Mouse (Mus musculus): ENCODE data around the gene Mapk8ip3.

Mapk8ip3 gene

DNA sequence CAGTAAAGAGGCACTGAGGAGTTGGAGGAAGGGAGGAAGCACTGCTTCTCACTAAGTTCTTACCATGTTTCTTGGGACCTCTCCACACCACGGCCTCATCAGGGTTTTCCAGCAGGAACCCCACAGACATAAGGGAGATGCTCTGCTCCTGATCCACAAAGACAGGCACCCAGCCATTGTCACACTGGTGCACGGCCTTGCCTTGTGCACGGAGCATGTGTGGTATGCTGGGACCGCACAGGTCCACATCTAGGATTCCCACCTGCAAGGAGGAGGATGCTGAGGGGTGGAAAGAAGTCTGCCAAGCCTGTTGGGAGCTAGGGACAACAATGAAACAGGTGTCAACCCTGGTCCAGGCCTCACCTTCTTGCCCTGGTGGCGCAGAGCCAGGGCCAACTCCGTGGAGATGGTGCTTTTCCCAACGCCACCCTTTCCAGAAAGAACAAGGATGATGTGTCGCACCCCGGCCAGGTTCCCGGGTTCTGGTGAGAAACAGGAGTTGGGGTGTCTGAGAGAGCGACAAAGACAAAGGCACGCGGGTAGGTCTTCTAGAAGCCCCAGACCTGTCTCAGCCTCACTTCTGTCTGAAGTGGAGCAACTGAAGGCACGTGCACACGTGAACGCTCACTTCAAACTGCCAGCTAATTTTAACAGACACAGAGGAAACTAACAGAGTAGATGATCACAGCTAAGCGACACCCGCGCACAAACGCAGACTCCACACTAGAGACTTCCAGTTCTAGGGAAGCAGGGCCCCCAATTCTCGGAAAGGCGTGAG lies 51.2 kb downstream of the Mapk8ip3 start:
- DNase-seq (ENCODE audit: low read depth, low spot score) = no peak

DNA sequence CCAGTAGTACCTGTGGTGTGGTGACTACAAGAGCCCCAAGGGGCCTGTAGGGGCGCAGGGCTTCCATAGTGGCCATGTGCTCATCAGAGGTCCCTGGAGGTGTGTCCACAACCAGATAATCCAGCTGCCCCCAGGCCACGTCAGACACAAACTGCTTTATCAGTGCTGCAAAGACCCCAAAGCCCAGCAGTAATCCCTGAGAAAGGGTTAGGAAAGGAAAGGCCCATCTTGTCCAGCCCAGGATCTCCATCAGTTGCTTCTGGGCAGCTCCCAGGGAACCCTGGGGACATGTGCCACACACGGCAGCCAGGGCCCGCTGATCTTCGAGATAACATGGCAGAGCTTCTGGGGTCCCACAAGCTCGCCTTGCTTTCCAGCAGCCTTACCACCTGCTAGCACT lies 52.4 kb downstream of the Mapk8ip3 start:
- DNase-seq (ENCODE audit: low read depth, low spot score) = no peak

DNA sequence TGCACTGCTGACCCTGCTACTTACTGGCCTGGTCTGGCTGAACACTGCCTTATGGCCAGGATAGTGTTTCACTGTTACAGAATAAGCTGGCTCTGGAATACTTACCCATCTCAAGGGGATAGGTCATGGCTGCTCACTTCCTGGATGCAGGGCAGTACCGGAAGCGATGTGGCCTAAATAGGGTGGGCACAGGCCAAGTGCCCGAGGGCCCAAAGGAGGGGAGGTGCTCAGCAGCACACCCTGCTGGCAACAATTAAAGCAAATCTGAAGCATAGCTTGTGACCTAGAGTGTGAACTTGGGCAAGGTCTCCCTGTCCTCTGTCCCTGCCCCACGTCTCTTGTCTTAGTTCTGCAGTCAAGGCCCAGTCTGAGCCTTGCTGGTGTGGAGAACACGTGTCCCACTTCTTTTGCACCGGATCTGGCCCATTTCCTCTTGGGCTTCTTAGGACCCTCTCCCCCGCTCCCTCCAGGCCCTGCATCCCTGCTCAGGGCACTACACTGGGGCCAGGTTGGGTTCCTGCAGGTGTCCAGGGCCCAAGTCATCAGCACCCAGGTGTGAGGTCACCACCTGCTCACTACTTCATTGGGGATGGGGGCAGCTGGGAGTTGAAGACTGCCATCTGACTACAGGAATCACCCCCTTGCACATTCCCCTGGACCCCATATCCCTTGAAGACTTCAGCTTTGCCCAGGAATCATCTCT lies 54.9 kb downstream of the Mapk8ip3 start:
- peak; percentile 83 for DNase-seq (ENCODE audit: low read depth, low spot score)

DNA sequence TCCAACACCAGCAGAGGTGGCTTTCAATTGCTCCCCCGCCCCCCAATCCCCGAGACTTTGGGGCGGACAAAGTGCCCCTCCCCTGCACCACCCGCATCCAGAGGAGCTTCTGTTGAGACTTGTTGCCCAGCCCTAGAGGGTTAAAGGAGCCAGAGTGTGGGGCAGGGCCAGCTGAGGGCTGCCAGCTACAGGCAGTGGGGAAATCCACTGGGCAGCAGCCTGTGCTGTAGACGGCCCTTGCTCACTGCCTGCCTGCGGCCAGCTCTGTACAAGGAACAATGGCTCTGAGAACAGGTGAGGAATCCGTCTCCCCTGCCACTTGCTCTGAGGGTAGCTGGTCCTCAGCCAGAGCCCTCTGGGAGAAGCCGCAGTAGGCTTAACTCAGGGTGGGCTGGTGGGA lies 58.2 kb downstream of the Mapk8ip3 start:
- no peak for DNase-seq (ENCODE audit: low read depth, low spot score)

DNA sequence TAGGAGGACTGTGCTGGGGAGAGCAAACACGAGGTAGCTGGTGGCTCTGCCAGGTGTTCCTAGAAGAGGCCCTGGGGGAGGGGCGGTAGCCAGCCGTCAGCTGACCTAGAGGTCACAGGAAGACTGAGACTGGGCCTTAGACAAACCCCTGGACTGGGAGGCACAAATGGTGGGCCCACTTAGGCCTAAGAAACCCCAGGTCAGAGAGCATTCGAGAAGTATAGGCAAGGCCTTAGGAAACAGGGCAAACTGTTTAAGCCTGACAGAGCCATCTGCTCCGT lies 58.7 kb downstream of the Mapk8ip3 start:
- peak; percentile 45 for DNase-seq (ENCODE audit: low read depth, low spot score)

DNA sequence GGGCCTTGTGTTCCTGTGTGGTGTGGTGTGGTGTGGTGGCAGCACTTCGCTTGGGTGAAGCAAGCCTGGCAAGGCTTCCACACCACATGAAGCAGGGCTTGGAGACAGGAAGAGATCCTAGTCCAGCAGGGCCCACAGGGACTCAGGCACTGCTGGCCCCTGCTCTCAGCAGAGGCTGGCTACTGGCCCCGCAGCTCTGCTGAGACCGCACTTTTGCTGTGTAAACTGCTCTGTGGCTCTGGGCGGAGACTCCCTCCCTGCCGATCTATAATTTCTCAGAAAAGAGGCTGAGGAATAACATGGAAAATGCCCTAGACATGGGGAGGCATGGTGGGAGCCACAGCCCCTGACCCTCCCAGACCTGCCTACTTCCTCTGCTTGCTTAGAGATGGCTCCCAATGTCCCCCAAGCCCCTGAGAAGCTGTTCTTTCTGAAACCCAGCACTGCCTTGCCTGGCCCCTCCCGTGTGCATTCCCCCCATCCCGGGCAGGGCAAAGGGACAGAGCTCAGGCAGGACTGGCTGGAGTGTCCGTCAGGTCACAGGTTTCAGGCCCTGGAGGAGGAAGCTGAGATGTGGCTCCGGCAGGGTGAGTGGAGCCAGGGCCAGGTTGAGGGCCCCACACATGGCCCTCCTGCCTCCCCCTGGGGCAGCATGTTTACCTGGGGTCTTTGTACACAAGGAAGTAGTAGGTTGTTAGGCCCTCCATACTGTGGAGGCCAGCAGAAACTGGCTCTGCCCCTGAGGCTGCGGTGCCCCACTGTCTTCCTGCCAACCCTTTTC lies 59.3 kb downstream of the Mapk8ip3 start:
- DNase-seq (ENCODE audit: low read depth, low spot score) = no peak

DNA sequence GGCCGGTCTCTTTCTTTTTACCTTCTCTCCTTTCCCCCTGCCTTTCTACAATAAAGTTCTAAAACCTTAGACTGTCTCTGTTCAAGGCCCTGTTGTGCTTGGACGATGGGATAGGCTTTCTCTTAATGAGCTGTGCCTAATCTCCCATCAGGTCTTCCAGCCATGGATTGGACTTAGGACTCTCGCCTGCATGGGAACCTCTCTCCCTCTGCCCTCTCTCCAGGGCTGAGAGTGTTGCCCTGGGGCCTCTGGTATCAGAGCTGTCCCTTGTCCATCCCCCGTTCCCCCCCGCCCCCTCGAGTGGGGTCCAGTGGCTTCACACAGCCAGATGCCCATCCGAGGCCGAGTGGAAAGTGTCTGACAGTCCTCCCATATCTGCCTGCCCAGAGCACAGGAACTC lies 61.8 kb downstream of the Mapk8ip3 start:
- DNase-seq (ENCODE audit: low read depth, low spot score) = no peak

DNA sequence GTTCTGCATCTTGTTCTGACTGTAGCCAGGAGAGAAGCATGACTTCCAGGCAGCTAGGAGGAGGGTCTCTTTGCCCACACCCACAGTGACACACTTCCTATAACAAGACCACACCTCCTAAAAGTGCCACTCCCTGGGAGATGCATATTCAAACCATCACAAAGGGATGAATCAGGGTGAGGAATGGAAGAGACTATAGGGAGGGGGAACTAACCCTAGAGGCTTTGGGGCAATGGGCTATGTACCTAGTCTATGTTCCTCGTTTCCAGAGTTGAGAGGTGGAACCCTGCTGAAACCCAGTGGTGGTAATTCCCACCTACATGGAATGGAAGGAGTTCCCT lies 62.4 kb downstream of the Mapk8ip3 start:
- peak; percentile 92 for DNase-seq (ENCODE audit: low read depth, low spot score)

DNA sequence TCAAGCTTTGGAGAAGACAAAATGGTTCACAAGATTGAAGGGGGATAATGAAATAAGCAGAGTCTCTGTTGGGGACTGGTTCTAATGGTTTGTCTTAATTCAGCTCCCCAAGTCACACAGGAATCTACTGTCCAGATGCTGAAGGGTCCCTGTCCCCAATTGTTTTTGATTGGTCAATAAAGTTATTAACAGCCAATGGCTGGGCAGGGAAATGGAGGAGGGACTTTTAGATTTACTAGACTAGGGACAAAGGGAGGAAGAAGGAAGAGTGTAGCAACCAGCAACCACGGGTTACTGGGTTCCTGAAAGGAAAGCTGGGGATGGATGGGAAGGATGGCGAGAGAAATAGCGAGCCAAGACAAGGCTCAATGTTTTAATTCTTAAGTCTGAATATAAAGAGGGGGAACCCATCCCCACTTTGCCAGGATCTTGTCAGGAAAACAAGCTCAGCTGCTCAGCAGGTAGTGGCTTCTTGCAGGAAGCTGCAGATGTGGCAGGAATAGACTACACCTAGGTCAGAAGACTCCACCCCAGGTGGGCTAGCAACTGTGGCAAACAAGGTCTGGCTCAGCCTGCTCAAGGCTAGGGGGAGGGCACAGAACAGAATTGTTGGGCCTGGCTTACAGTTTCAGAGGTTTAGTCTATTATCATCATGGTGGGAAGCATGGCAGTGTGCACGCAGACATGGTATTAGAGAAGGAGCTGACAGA lies 62.9 kb downstream of the Mapk8ip3 start:
- peak; percentile 79 for DNase-seq (ENCODE audit: low read depth, low spot score)

DNA sequence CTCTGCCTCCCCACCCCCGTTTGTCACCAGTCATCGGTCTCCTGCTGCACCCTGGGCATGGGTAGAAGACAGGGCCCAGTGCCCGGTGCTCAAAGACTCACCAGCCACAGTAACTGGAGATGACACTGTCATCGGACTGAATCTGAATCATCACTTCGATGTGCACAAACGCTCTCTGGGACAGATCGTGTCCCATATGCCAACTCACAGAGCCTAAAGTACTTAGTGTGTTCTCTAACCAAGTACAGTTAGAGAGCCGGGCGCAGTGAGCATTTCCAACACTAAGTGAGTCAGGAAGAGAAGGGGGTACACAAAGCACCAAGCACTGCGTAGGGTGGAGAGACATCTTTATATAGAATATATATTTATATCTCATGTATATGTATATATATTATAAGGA lies 68.9 kb downstream of the Mapk8ip3 start:
- no peak for DNase-seq (ENCODE audit: low read depth, low spot score)

DNA sequence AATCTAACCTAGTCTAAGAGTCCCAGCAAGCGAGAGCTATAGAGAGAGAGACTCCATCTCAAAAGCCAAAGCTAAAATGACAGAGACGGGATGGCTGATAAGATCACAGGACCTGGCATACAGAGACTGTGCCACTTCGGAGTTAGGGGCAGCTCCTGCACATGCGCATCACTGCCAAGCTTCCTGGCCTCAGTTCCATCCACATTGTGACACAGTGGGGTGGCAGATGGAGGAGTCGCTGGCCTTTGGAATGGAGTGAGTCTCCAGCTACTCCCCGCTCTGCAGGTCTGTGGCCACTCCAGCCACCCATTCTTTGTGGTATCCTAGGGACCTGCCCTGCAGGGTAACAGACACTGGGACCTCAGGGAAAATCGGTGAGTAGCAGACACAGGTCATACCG lies 71.0 kb downstream of the Mapk8ip3 start, which contains the start of gene Igfals:
Gene Igfals (plus strand): TSS at position 222 of the 400 bp plus-strand sequence.
- DNase-seq (ENCODE audit: low read depth, low spot score) = no peak

DNA sequence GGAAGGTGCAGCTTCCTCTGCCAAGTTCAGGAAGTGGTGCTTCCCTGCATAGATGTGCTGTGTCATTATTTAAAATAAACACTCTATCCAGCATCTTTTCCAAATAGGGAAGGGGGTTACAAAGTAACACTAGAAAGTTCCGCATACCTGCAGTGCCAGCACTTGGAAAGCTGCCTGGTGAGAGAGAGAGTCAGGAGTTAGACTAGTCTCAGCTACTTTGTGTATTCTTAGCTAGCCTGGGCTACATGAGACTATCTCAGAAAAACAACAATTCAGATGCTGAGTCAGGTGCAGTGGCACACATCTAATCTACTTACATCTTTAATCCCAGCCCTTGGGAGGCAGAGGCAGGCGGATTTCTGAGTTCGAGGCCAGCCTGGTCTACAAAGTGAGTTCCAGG lies 75.0 kb downstream of the Mapk8ip3 start:
- no peak for DNase-seq (ENCODE audit: low read depth, low spot score)

DNA sequence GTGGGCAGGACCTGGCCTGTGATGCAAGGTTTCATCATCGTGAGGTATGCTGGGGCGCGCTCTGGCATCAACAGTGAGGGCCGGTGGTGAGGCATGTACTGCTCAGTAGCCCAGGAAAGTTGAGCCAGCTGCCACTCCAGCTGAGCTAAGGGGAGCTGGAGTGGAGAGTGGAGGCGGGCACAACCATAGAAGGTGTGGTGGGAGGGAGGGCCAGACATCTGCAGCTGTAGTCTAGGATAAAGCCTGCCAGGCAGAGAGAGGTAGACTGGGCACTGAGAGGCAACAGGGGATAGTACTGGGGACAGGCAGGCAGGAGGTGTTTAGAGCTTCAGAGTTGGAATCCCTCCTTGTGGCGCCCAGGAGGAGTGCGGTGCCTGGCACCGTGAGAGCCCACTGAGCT lies 76.7 kb downstream of the Mapk8ip3 start:
- no peak for DNase-seq (ENCODE audit: low read depth, low spot score)

DNA sequence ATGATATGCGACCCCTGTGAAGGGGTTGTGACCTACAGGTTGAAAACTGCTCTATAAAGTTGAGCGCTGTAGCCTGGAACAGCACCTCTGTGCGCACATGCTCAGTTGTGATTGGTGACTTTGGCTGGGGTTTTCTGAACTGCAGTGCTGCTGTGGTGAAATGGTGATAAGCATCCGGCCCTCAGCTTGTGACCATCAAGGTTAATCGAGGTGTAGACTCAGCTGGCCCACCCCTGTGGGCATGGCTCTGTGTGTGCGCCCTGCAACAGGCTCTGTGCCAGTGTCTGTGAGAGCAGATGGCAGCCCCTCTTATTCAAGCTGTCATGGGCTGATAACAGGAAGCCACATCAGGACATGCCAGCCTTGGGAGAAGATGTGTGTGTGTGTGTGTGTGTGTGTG lies 77.8 kb downstream of the Mapk8ip3 start:
- no peak for DNase-seq (ENCODE audit: low read depth, low spot score)

DNA sequence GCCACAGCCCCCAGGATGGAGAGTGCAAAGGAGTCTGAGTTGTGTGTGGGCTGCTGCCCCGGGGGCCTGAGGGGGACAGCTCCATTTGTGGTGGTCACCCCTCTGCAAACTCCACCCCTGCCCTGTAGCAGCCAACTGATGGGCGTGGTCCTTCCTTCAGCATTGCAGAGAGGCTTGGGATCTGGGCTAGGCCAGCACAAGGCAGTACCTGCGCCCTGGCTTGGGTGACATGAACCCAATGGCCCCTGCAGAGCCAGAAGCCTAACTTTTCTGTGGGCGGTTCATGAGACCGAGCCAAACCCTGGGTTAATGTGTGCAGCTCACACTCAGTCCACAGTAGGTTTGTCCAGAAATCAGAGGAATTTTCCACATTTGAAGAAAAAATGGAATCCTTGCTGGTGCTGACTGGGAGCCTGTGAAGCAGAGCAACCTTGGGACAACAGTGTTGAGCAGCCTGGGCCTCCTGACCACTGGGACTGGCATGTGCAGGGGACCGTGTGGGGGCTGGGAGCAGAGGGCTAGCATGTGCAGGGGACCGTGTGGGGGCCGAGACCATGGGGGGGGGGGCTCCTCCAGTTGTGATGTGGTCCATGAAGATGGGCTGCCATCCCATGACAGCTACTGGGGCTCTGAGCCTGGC lies 78.8 kb downstream of the Mapk8ip3 start:
- no peak for DNase-seq (ENCODE audit: low read depth, low spot score)

DNA sequence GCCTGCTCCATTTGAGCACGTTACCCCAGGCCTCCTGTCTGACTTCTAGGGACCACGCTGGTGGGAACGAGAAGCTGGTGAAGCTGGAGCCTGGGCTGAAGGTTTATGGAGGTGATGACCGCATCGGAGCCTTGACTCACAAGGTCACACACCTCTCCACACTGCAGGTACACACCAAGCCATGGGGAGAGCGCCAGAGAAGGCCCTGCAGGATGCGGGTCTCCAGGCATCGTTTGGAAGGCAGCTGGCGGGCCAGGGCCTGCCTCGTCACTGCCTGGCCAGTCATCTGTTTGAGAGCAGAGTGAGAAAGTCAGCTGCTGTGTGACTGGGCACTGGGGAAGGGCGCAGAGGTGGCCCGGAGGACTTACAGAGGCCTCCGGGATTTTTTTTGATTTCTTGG lies 80.2 kb downstream of the Mapk8ip3 start:
- no peak for DNase-seq (ENCODE audit: low read depth, low spot score)

DNA sequence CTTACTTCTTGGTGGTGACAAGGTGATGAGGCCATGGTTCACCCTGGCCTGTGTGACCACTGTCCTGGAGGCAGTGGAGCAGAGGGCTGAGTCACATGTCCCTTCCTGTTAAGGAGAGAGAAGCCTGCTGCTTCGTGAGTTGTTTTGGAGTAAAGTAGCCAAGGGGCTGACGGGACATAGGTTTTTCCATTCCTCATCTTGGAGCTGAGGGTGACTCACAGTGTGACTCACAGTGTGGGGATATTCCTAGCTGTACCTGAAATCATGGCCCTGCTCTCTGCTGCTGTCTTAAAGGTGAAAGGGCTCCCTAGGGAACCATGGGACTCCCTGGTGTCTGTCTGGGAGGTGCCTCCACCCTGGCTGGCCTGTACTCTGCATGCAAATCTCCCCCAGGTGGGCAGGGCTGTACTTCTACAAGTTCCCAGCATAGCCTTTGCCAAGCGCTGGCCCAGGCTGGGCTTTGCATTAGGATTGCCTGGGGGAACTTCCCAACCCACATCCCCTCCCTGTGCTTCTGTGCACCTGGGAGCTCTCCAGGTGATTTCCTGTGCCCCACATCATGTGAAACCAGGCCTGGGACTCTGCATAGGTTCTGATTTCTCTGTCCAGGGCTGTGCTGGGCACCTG lies 80.8 kb downstream of the Mapk8ip3 start:
- DNase-seq (ENCODE audit: low read depth, low spot score) = no peak

DNA sequence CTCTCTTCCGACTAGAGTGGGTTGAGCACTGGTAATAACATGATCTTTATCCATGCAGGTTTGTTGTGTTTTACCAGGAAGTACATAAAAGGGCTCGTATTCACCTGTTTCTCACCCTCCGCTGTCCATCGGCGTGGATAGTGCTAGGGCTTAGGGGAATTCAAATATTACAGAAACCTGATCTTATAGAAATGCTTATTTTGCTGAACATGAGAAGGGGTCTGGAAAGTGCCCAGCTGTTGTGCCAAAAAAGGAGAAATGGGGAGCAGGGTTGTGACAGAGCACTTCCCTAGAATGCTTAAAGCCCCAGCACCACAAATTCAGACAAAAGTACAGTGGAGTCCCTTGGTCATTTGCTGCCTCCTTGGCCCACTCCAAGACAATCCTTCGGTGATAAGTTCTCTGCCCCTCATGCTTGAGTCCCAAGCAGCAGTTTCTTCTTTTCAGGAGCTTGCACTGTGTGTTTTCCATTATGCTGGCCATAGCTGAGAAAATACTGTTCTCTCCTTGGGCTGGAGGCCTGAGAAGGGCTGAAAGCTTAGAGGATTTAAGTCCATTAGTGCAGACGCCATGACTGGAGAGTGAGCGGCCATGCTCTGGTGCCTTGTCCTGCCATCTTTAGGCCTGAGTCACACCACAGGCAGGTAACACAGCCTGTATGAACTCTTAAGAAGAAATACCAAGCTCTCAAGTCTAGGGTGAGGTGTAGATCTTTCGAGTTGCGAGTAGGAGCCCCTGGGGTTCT lies 85.2 kb downstream of the Mapk8ip3 start:
- DNase-seq (ENCODE audit: low read depth, low spot score) = no peak

DNA sequence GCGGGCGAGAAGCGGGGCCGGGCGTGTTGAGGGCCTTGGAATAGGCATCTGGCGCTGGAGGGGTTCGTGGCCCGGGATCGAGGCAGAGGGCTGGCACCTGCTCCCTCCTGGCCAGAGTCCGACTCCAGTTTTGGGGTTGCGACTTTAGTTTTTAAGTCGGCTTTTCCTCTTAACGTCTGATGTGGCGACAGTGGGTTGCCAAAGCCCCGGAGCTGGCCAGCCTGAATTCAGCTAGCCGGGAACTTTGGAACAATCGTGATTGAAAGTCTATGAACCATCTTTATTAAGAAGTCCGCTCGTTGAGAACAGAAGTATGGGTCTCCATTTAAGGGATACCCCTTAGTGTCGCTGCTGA lies 86.0 kb downstream of the Mapk8ip3 start:
- DNase-seq (ENCODE audit: low read depth, low spot score) = no peak

DNA sequence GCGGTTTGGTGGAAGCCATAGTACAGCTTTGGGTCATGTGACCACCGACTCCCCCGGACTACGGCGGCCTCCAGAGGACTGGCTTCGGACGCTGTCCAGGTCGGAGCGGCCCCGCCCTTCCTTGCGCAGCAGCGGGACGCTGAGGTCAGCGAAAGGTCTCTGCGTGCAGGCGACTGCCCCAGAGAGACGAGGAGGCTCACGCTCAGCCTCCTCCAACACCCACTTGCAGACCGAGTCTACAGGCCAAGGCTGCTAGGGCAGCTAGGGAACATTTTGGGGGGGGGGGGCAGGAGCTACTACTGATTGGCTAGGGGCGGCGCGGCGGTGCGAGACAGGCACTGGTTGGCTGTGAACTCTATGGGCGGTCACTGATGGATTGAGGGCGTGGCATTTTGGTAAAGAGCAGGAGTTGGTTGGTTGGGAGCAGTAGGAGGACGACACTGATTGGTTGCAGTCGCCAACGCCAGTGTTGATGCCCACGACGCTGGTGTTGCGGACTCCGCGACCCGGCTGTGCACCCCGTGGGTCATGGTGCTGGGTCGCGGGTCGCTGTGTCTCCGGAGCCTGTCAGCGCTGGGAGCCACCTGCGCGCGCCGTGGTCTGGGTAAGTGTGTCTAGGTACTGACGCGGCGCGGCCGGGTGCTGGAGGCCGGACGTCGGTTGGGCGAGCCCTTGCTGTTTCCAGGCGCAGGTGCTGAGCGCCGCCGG lies 86.6 kb downstream of the Mapk8ip3 start, which contains the start of gene Fahd1:
Gene Fahd1 (minus strand): TSS at position 300 of the 708 bp plus-strand sequence.
- DNase-seq (ENCODE audit: low read depth, low spot score) = peak; percentile 99

All from ES-CJ7 (cell line).